In the genomic region with DNA sequence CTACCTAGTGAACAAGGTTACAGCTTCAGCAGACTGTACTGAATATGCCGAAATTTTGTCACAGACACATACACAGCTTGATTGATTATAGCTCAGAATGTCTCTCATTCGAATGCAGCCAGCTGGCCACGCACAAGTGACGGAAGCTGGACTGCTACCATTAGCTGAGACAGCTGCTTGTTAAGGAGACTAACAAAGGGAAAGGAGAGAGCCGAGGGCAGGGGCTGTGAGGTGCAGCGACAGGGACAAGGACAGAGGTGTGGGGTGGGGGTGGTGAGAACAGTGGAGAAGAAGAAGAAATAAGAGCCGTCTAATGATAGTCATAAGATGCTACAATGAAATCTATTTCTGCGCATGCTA, we compare ENCODE assay signal across 11 mouse cellular contexts.
DNase-seq lines count a peak whose midpoint lies in the region; ATAC-seq and TF ChIP-seq lines count a peak whose summit lies in the region.
"Had no signal": no experiment of that assay in that cellular context is flagged by ENCODE, and none has a peak within 500 bp of the region (broad histone marks: within the 10 kb centered on the region; RNA-seq: fewer than 3 reads in every experiment).

No protein-coding gene starts in this region.

- H3K36me3 ChIP-seq in heart, embryonic 10.5 days = no peaks in the 10 kb centered on the region
- H3K36me3 ChIP-seq in lung, embryonic 14.5 days (ENCODE audit: insufficient read depth) = no peaks in the 10 kb centered on the region
- no peaks in the 10 kb centered on the region for H3K36me3 ChIP-seq in lung, postnatal 0 days (ENCODE audit: insufficient read depth, low read length)
- H3K36me3 ChIP-seq in forebrain, embryonic 10.5 days (replicated peaks) = no peaks in the 10 kb centered on the region
- H3K36me3 ChIP-seq in midbrain, embryonic 15.5 days (replicated peaks) = no peaks in the 10 kb centered on the region

- H3K4me3 ChIP-seq in heart, embryonic 10.5 days = no peak overlapping the region
- no peak overlapping the region for H3K4me3 ChIP-seq in lung, embryonic 14.5 days (ENCODE audit: low read depth, low read length)
- no peak overlapping the region for H3K4me3 ChIP-seq in lung, postnatal 0 days (ENCODE audit: low read depth, low read length)
- H3K4me3 ChIP-seq in forebrain, embryonic 10.5 days = no peak overlapping the region
- H3K4me3 ChIP-seq in midbrain, embryonic 15.5 days = no peak overlapping the region
- H3K4me3 ChIP-seq: erythroblast, embryonic 14.5 days had no signal

- peak overlapping the region; percentile 77 for H3K27ac ChIP-seq in heart, embryonic 10.5 days
- no peak overlapping the region for H3K27ac ChIP-seq in lung, embryonic 14.5 days (ENCODE audit: low read depth)
- H3K27ac ChIP-seq in lung, postnatal 0 days (ENCODE audit: low read length) = no peak overlapping the region
- peak overlapping the region; percentile 51; the same call in 1 of the 2 replicates for H3K27ac ChIP-seq in forebrain, embryonic 10.5 days
- no peak overlapping the region for H3K27ac ChIP-seq in midbrain, embryonic 15.5 days

- TF ChIP-seq CTCF in lung, embryonic 14.5 days (IDR thresholded peaks at IDR 0.05; ENCODE audit: low read depth) = no peak
- TF ChIP-seq CTCF in lung, postnatal 0 days (IDR thresholded peaks at IDR 0.05) = no peak

- H3K4me2 ChIP-seq in lung, embryonic 14.5 days = peak overlapping the region; percentile 49
- no peak overlapping the region for H3K4me2 ChIP-seq in lung, postnatal 0 days (replicated peaks; ENCODE audit: low read depth, low read length)
- H3K4me2 ChIP-seq in midbrain, embryonic 15.5 days = no peak overlapping the region

- intact Hi-C loops in heart, postnatal 10 days (cut with DNase I) = no loop called here

- no peaks in the 10 kb centered on the region for H3K9me3 ChIP-seq in heart, embryonic 10.5 days
- no peaks in the 10 kb centered on the region for H3K9me3 ChIP-seq in lung, embryonic 14.5 days (ENCODE audit: low read depth, low read length)
- H3K9me3 ChIP-seq in lung, postnatal 0 days (ENCODE audit: low read length) = no peaks in the 10 kb centered on the region
- no peaks in the 10 kb centered on the region for H3K9me3 ChIP-seq in forebrain, embryonic 10.5 days
- no peaks in the 10 kb centered on the region for H3K9me3 ChIP-seq in midbrain, embryonic 15.5 days

- TF ChIP-seq EP300 in lung, postnatal 0 days (IDR thresholded peaks at IDR 0.05) = no peak

- DNase-seq in heart, embryonic 10.5 days (ENCODE audit: low spot score) = no peak
- no peak for DNase-seq in heart, postnatal 10 days
- peak; percentile 58 for DNase-seq in lung, embryonic 14.5 days
- no peak for DNase-seq in lung, postnatal 0 days (ENCODE audit: low spot score)
- peak; percentile 17 for DNase-seq in forebrain, embryonic 10.5 days (ENCODE audit: extremely low spot score, low spot score)
- DNase-seq in ovary, postnatal 10 days (ENCODE audit: low spot score) = no peak
- DNase-seq: cerebellum, adult 9-11 months; kidney, postnatal 10 days had no signal

- WGBS in heart, embryonic 10.5 days = 50% methylated on average over 8 of the region's 8 CpGs
- WGBS in lung, embryonic 14.5 days = 26% methylated on average over 8 of the region's 8 CpGs
- WGBS in lung, postnatal 0 days = 36% methylated on average over 8 of the region's 8 CpGs
- 46% methylated on average over 8 of the region's 8 CpGs for WGBS in forebrain, embryonic 10.5 days
- 37% methylated on average over 8 of the region's 8 CpGs for WGBS in midbrain, embryonic 15.5 days

- peaks cover 16% of the 10 kb centered on the region for H3K4me1 ChIP-seq in heart, embryonic 10.5 days
- H3K4me1 ChIP-seq in lung, embryonic 14.5 days (ENCODE audit: insufficient read depth) = peaks cover 9% of the 10 kb centered on the region
- no peaks in the 10 kb centered on the region for H3K4me1 ChIP-seq in lung, postnatal 0 days (ENCODE audit: insufficient read depth, low read depth, low read length)
- peaks cover 20% of the 10 kb centered on the region for H3K4me1 ChIP-seq in forebrain, embryonic 10.5 days
- H3K4me1 ChIP-seq in midbrain, embryonic 15.5 days = no peaks in the 10 kb centered on the region

- no peak overlapping the region for H3K9ac ChIP-seq in lung, embryonic 14.5 days
- H3K9ac ChIP-seq in lung, postnatal 0 days (replicated peaks; ENCODE audit: low read depth) = no peak overlapping the region
- no peak overlapping the region for H3K9ac ChIP-seq in midbrain, embryonic 15.5 days

- H3K27me3 ChIP-seq in heart, embryonic 10.5 days (ENCODE audit: insufficient read depth, poor library complexity, severe bottlenecking) = no peaks in the 10 kb centered on the region
- no peaks in the 10 kb centered on the region for H3K27me3 ChIP-seq in lung, embryonic 14.5 days (ENCODE audit: insufficient read depth, low read length)
- no peaks in the 10 kb centered on the region for H3K27me3 ChIP-seq in lung, postnatal 0 days (replicated peaks; ENCODE audit: insufficient read depth, low read length)
- no peaks in the 10 kb centered on the region for H3K27me3 ChIP-seq in forebrain, embryonic 10.5 days (ENCODE audit: poor library complexity, severe bottlenecking)
- H3K27me3 ChIP-seq in midbrain, embryonic 15.5 days (replicated peaks) = no peaks in the 10 kb centered on the region

- ATAC-seq in lung, embryonic 14.5 days (ENCODE audit: insufficient read depth) = peak; percentile 59
- ATAC-seq in lung, postnatal 0 days = no peak
- 0 out of 2 replicates have a peak, but pooled peaks have one; percentile 58 for ATAC-seq in midbrain, embryonic 15.5 days (replicated peaks)
- ATAC-seq in frontal cortex, adult (ENCODE audit: low TSS enrichment) = no peak

Comparison
In these comparisons a context has a peak if more than half of its experiments do, and no peak if none do; other contexts are left out.
1. DNase-seq: peak in lung, embryonic 14.5 days (single experiment) and forebrain, embryonic 10.5 days (single experiment); none in heart, embryonic 10.5 days (single experiment), heart, postnatal 10 days (0 of 2), lung, postnatal 0 days (single experiment) and ovary, postnatal 10 days (single experiment).
2. ATAC-seq: peak in lung, embryonic 14.5 days (single experiment) and midbrain, embryonic 15.5 days (single experiment); none in lung, postnatal 0 days (single experiment) and frontal cortex, adult (single experiment).
3. H3K27ac ChIP-seq: peak in heart, embryonic 10.5 days (single experiment) and forebrain, embryonic 10.5 days (single experiment); none in lung, embryonic 14.5 days (single experiment), lung, postnatal 0 days (single experiment) and midbrain, embryonic 15.5 days (single experiment).